Mouse (Mus musculus): ENCODE data around the gene Gprc5c.
"Not testable (repeated sequence)": the region's sequence is repeated elsewhere in the genome, so short reads cannot be mapped to it uniquely, and the experiment has no call there.

Gprc5c gene

DNA sequence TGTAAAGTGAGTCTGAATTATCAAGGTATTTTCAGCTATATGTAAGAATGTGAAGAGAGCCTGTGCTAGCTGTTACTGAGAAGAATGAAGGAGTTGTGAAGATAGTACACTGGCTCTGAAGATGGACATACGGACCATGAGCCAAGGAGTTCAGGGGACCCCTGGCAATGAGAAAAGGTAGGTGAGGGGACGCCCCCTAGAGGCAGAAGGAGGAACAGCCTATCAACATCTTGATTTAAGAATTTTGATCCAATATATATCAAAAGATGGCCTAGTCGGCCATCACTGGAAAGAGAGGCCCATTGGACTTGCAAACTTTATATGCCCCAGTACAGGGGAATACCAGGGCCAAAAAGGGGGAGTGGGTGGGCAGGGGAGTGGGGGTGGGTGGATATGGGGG lies 58.6 kb downstream of the Gprc5c start:
- not testable (repeated sequence) for DNase-seq (ENCODE audit: low spot score)

DNA sequence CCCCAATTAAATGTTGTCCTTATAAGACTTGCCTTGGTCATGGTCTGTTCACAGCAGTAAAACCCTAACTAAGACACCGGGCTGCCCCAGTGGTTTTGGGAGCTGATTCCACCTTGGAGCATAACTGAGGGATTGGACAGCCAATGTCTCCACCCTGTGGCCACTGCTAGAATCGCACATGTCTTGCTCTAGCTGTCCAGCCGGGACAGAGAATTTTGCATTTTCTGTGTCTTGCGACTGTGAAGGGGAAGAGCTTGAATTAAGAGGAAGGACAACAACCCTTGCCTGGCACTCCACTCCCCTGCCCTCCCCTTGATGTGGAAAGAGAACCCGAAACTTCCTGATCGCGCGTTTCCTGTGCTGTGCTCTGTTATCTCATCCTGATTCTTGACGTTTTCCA lies 61.9 kb downstream of the Gprc5c start:
- peak; percentile 85 for DNase-seq (ENCODE audit: low spot score)

DNA sequence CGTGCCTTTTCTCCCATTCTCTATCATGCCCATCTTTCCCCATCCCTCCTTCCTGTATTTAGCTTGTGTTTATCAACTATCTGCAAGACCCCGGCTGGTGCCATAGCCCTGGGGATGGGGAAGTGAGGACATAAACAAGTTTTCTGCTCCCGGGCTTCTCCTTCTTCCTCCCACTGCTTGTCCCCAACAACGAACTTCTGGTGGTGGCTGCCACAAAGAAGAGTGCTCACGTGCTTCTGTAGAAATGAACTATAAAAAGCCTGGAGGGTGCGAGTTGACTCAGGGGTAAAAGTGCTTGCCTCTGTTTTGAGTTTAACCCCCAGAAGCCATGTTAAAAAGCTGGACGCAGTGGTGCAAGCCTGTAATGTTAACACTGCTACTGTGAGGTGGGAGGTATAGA lies 64.0 kb downstream of the Gprc5c start:
- no peak for DNase-seq (ENCODE audit: low spot score)

DNA sequence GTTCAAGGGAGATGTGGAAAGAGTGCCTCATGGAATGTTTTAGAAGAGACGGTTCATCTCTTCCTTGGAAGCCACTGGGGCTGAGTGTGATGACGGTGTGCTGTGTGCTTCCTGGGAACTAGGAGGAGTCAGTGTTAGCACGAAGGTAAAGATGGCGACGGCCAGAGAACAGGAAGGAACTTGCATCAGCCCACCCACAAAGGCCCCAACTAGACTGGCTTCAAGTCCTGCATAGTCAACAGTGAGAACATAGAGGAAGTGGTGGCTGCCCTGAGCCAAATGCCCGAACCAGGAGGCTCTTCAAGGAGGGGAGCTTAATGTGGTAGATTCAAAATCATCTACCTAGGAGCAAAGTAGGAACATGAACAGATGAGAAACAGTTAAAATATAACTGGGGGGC lies 66.2 kb downstream of the Gprc5c start:
- DNase-seq (ENCODE audit: low spot score) = no peak

All from testis, postnatal 10 days (tissue).